Mouse (Mus musculus): ENCODE measurements around the gene Adgre5. TPM values are rescaled to one million over a fixed set of nuclear protein-coding genes. Genes with fewer than 3 reads are reported as not detected.

Adgre5 gene
- 1.8 TPM for polyA plus RNA-seq (2014; fragmentation: Illumina TruSeq; extraction: RNeasy Lipid Tissue Mini Kit (QIAGEN cat#74804); ENCODE audit: low read depth, low replicate concordance)

GRCm38 (mm10) chr8:83740976-83741741 lies at the start of gene Adgre5:
Gene Adgre5 (minus strand): TSS chr8:83741326.

GRCm38 (mm10) chr8:83715031-83715690 lies 26.0 kb downstream of the Adgre5 start, which contains the start of gene Ddx39:
Gene Ddx39 (plus strand): TSS chr8:83715177.

GRCm38 (mm10) chr8:83698661-83699453 lies 42.3 kb downstream of the Adgre5 start, which contains the start of gene Pkn1:
Gene Pkn1 (minus strand): TSS chr8:83699179.

Other genes with a start within 250 kb of the Adgre5 start
- gene Olfr370, start 205.5 kb downstream of the Adgre5 start, polyA plus RNA-seq (2014; fragmentation: Illumina TruSeq; extraction: RNeasy Lipid Tissue Mini Kit (QIAGEN cat#74804); ENCODE audit: low read depth, low replicate concordance) = not detected
- 0.48 TPM for gene Ndufb7, start 174.7 kb downstream of the Adgre5 start, polyA plus RNA-seq (2014; fragmentation: Illumina TruSeq; extraction: RNeasy Lipid Tissue Mini Kit (QIAGEN cat#74804); ENCODE audit: low read depth, low replicate concordance)
- 15.0 TPM for gene Tecr, start 133.4 kb downstream of the Adgre5 start, polyA plus RNA-seq (2014; fragmentation: Illumina TruSeq; extraction: RNeasy Lipid Tissue Mini Kit (QIAGEN cat#74804); ENCODE audit: low read depth, low replicate concordance)
- 78.7 TPM for gene Dnajb1, start 133.1 kb downstream of the Adgre5 start, polyA plus RNA-seq (2014; fragmentation: Illumina TruSeq; extraction: RNeasy Lipid Tissue Mini Kit (QIAGEN cat#74804); ENCODE audit: low read depth, low replicate concordance)
- not detected for gene Gipc1, start 88.6 kb downstream of the Adgre5 start, polyA plus RNA-seq (2014; fragmentation: Illumina TruSeq; extraction: RNeasy Lipid Tissue Mini Kit (QIAGEN cat#74804); ENCODE audit: low read depth, low replicate concordance)
- gene Ptger1, start 74.6 kb downstream of the Adgre5 start, polyA plus RNA-seq (2014; fragmentation: Illumina TruSeq; extraction: RNeasy Lipid Tissue Mini Kit (QIAGEN cat#74804); ENCODE audit: low read depth, low replicate concordance) = not detected
- 3.0 TPM for gene Pkn1, start 42.1 kb downstream of the Adgre5 start, polyA plus RNA-seq (2014; fragmentation: Illumina TruSeq; extraction: RNeasy Lipid Tissue Mini Kit (QIAGEN cat#74804); ENCODE audit: low read depth, low replicate concordance)
- gene Ddx39, start 26.1 kb downstream of the Adgre5 start, polyA plus RNA-seq (2014; fragmentation: Illumina TruSeq; extraction: RNeasy Lipid Tissue Mini Kit (QIAGEN cat#74804); ENCODE audit: low read depth, low replicate concordance) = 24.9 TPM
- 3.5 TPM for gene Adgrl1, start 158.8 kb upstream of the Adgre5 start, polyA plus RNA-seq (2014; fragmentation: Illumina TruSeq; extraction: RNeasy Lipid Tissue Mini Kit (QIAGEN cat#74804); ENCODE audit: low read depth, low replicate concordance)
- gene Gm10644, start 213.9 kb upstream of the Adgre5 start, polyA plus RNA-seq (2014; fragmentation: Illumina TruSeq; extraction: RNeasy Lipid Tissue Mini Kit (QIAGEN cat#74804); ENCODE audit: low read depth, low replicate concordance) = 2.5 TPM
- gene Asf1b, start 214.2 kb upstream of the Adgre5 start, polyA plus RNA-seq (2014; fragmentation: Illumina TruSeq; extraction: RNeasy Lipid Tissue Mini Kit (QIAGEN cat#74804); ENCODE audit: low read depth, low replicate concordance) = 32.0 TPM
- gene Prkaca, start 231.7 kb upstream of the Adgre5 start, polyA plus RNA-seq (2014; fragmentation: Illumina TruSeq; extraction: RNeasy Lipid Tissue Mini Kit (QIAGEN cat#74804); ENCODE audit: low read depth, low replicate concordance) = 37.0 TPM